Mouse (Mus musculus) erythroblast, embryonic 14.5 days (primary cell): Measurements from ENCODE around the gene Ppp2r2d. TPM values are rescaled to one million over a fixed set of nuclear protein-coding genes. Genes with fewer than 3 reads are reported as not detected.

ENCODE experiments used
- H3K27me3 ChIP-seq: 2 replicates; pipeline ENCODE4 v1.6.1; 2012; ENCODE audit warnings: inconsistent platforms; ENCODE audit not compliant: control insufficient read depth
- H3K36me3 ChIP-seq: 2 replicates; pipeline ENCODE4 v1.6.1; 2012; ENCODE audit warnings: mild to moderate bottlenecking, inconsistent platforms; ENCODE audit not compliant: control insufficient read depth
- H3K4me1 ChIP-seq: 2 replicates; pipeline ENCODE4 v1.6.1; 2012; ENCODE audit warnings: inconsistent platforms; ENCODE audit not compliant: control insufficient read depth
- H3K4me3 ChIP-seq: replicated peaks from 2 replicates; pipeline ENCODE3; 2012; ENCODE audit warnings: moderate library complexity, mild to moderate bottlenecking, inconsistent platforms
- H3K9me3 ChIP-seq: 2 replicates; pipeline ENCODE4 v1.6.1; 2012; ENCODE audit warnings: low read length, inconsistent platforms, mixed read lengths; ENCODE audit not compliant: control insufficient read depth
- GATA1 ChIP-seq: IDR thresholded peaks from 2 replicates; pipeline ENCODE4 v1.6.1; 2012; ENCODE audit warnings: low read length, inconsistent platforms, mixed read lengths
- TAL1 ChIP-seq: IDR thresholded peaks from 3 replicates; pipeline ENCODE4 v1.6.1; 2012; ENCODE audit warnings: low read length, inconsistent platforms, mixed read lengths
- polyA plus RNA-seq: library from polyadenylated mRNA; stranded (reverse); fragments of >175 nt; gene quantifications from 2 replicates; pipeline ENCODE4 v1.2.3, GENCODE M21; 2012

Ppp2r2d gene
- polyA plus RNA-seq, 1 experiment = 1.9 TPM

DNA sequence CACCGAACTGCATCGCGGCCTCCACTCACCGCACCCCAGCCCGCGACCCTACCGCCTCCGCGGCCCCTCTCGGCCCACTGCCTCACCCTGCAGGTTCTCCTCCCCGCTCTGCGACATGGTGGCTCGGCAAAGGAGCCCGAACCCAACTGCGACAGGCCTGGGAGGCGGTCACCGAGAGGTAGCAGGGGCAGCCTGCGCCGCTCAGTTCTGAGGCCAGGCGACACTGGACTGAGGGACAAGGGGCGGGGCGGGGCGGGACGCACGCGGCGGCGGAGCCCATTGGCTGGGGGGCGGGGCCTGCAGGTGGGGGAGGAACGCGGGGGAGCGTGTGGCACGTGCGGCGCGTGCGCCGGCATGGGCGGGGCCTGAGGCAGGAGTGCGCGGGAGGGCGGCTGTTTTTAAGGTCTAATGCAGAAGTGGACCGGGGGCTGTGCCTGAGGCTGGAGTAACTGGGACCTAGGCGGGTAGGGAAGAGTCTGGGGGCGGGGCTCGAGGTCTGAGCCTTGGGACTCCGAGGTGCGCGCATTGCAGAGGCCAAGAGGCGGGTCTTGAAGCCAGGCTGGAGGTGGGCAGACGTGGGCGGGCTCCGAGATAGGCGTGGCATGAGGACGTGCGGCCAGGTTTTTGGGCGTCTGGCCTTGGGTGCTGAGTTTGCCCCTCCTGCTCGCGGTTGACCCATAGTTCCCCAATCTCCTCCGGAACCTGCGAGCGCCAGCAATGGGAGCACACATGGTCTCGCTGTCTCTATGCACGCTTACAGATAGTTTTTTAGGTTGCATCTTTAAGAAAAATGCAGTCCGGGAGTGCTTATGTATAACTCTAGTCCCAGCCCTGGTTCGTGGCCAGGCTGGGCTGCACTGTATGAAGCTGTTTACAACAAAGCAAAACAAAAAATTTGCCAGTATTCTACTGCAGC lies 63.7 kb downstream of the Ppp2r2d start, which contains the start of gene Bnip3:
TSS of gene Bnip3 (minus strand) at position 243 of the 916 bp plus-strand sequence.
- Histone ChIP-seq H3K27me3 (no peaks in the 10 kb centered on the region), H3K4me3 (peak within 1 kb of the TSS; percentile 81), H3K36me3 (no peaks in the 10 kb centered on the region), H3K9me3 (no peaks in the 10 kb centered on the region), H3K4me1 (peaks cover 52% of the 10 kb centered on the region)
- TF ChIP-seq TAL1 (no peak), GATA1 (no peak)

DNA sequence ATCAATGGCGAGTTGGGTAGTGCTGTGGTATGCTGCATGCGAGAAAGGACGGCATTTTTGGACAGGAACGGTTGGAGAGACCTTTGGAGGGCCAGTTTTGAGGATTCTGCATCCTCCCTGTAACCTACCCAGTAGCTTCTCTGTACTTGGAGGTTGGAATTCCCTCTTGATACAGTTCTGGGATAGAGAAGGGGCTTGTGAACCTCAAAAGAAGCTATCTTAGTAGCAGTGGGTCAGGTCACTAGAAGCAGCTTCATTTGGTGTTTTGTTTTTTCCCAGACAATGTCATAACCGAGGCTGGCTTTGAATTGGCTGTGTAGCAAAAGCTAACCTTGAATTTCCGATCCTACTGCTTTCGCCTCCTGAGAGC lies 64.3 kb downstream of the Ppp2r2d start:
- TF ChIP-seq GATA1 (no peak), TAL1 (no peak)
- H3K9me3 ChIP-seq = no peaks in the 10 kb centered on the region
- H3K36me3 ChIP-seq = no peaks in the 10 kb centered on the region
- H3K4me1 ChIP-seq = peaks cover 50% of the 10 kb centered on the region
- peak overlapping the region; percentile 81 for H3K4me3 ChIP-seq
- H3K27me3 ChIP-seq = no peaks in the 10 kb centered on the region

DNA sequence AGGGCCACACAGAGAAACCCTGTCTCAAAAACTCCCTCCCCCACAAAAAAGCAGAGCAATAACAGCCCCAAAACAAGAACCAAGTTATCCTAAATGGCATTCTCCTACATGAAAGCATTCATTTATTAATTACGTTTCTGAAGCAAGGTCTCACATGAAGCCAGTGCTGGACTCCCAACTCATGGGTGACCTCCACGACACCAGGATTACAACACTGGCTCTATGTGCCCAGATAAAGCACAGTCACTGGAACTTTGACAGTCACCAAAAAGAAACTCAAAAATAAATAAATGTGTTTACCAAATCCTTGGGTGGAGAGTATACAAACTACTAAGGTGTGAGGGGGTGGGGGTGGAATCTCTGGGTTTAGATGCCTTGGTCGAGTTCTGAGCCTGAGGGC lies 67.7 kb downstream of the Ppp2r2d start:
- H3K4me3 ChIP-seq = no peak overlapping the region
- no peaks in the 10 kb centered on the region for H3K27me3 ChIP-seq
- peaks cover 20% of the 10 kb centered on the region for H3K4me1 ChIP-seq
- H3K9me3 ChIP-seq = no peaks in the 10 kb centered on the region
- no peak for TF ChIP-seq TAL1
- TF ChIP-seq GATA1 = no peak
- H3K36me3 ChIP-seq = no peaks in the 10 kb centered on the region

DNA sequence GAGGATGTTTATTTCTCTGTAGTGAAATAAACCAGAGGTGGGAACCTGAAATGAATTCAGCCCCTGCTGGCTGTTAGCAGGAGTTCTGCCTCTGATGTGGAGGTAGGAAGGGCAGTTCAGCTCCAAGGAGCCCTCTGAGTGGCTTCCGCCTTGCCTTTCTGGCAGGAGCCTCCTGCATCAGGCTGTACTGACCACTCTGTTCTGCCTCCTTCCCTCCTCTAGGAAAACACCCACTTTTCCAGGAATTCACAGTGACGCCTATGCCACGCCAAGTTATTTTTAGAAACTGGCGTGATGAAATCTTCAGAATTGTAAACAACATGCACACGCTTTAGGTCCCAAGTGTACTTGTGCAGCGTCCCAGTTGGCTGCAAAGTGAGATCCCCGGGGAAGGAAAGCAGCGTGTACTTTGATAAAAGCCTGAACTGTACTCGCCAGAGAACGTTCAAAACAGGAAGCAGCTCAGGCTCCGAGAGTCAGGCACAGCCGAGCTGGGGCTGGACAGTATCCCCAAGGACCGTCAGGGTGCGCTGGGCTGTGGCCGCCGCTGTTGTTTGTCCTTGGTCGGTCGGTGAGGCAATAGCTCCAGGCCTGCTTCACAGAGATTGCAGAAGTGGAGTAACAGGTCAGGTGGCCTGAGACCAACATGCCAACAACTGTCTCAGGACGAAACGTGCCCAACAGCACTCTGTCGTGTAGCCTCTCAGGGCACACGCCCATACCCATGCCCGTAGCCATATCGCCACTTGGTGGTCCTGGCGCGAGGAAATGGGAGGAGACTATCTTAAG lies 73.5 kb downstream of the Ppp2r2d start:
- Histone ChIP-seq H3K36me3 (no peaks in the 10 kb centered on the region), H3K4me3 (peak overlapping the region; percentile 39), H3K9me3 (no peaks in the 10 kb centered on the region), H3K27me3 (no peaks in the 10 kb centered on the region), H3K4me1 (peaks cover 10% of the 10 kb centered on the region)
- TF ChIP-seq GATA1 (no peak), TAL1 (no peak)

DNA sequence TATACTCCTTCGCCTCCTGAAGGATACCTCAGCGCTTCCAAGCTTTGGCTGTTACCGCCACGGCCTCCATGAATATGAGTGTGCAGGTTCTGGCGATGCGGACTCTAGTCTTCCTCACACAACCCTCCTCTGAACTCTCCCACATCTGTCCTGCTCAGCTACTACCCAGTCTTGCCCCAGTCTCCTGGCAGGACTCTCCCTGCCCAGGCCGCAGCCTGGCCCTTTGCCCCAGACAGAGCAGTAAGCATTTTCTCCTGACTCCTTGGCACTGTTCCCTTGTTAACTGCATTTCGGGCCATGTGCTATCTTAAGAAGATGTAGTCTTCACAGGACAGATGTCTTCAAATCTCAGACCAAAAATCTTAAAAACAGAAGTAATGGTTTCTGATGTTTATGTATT lies 75.7 kb downstream of the Ppp2r2d start:
- no peak for TF ChIP-seq GATA1
- TF ChIP-seq TAL1 = no peak
- no peak overlapping the region for H3K4me3 ChIP-seq
- peaks cover 10% of the 10 kb centered on the region for H3K4me1 ChIP-seq
- H3K9me3 ChIP-seq = no peaks in the 10 kb centered on the region
- H3K27me3 ChIP-seq = no peaks in the 10 kb centered on the region
- H3K36me3 ChIP-seq = no peaks in the 10 kb centered on the region

DNA sequence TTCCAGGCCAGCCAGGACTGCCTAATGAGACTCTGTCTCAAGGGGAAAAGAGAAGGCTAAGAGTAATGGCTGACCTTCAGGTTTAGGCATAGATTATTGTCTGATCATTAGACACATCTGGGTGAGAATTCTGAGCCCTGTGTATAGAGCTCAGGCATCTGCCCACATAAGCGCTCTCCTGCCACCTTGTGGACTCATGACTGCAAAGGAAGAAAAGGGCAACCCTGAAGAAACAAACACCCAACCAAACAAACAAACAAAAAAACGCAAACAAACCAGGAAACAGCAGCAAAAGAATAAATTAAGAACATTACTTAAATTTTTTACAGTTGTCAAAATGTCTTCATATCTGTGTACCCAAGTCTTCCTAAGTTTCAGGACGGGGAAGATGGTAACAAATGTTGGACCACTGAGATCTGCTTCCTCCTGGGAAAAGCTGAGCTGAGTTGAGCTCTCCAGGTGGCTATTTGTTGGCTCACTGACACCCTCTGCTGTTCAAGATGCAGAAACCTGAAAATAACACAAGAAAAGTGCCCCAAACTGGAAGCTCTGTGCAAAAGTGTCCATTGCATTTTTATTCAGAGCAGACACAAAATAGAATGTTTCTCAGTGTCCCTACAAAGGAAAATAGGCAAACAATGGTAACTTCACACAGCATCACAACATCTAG lies 78.0 kb downstream of the Ppp2r2d start:
- H3K27me3 ChIP-seq = no peaks in the 10 kb centered on the region
- no peaks in the 10 kb centered on the region for H3K9me3 ChIP-seq
- no peaks in the 10 kb centered on the region for H3K36me3 ChIP-seq
- no peak overlapping the region for H3K4me3 ChIP-seq
- H3K4me1 ChIP-seq = peaks cover 10% of the 10 kb centered on the region
- TF ChIP-seq TAL1 (no peak), GATA1 (no peak)

DNA sequence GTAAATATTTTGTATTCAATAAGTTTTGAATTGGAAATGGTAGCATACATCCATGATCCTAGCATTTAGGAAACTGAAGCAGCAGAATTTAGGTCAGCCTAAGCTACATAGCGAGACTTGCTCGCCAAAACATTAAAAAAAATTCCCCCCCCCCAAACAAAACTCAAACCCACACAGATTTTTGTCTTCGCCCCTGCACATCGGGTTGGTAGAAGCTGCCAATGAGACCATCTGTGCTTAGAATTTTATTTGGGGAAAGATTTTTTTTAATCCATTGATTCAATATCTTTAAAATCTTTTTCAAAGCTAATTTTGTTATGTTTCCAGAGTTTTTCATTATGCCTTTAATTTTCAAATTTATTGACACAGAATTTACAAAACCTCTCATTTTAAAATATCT lies 82.6 kb downstream of the Ppp2r2d start:
- no peaks in the 10 kb centered on the region for H3K27me3 ChIP-seq
- TF ChIP-seq TAL1 (no peak), GATA1 (no peak)
- no peaks in the 10 kb centered on the region for H3K9me3 ChIP-seq
- no peaks in the 10 kb centered on the region for H3K4me1 ChIP-seq
- no peak overlapping the region for H3K4me3 ChIP-seq
- no peaks in the 10 kb centered on the region for H3K36me3 ChIP-seq

Other genes with a start within 250 kb of the Ppp2r2d start
- 0.38 and 0.76 TPM in 2 replicates for gene Mapk1ip1, start 194 bp downstream of the Ppp2r2d start, polyA plus RNA-seq
- 0.84 and 0.94 TPM in 2 replicates for gene Bnip3, start 63.4 kb downstream of the Ppp2r2d start, polyA plus RNA-seq
- not detected in 2 replicates for gene Jakmip3, start 94.7 kb downstream of the Ppp2r2d start, polyA plus RNA-seq
- not detected in 2 replicates for gene Dpysl4, start 239.9 kb downstream of the Ppp2r2d start, polyA plus RNA-seq